Mouse (Mus musculus): ENCODE results near the gene Dbi.

The Dbi gene

DNA sequence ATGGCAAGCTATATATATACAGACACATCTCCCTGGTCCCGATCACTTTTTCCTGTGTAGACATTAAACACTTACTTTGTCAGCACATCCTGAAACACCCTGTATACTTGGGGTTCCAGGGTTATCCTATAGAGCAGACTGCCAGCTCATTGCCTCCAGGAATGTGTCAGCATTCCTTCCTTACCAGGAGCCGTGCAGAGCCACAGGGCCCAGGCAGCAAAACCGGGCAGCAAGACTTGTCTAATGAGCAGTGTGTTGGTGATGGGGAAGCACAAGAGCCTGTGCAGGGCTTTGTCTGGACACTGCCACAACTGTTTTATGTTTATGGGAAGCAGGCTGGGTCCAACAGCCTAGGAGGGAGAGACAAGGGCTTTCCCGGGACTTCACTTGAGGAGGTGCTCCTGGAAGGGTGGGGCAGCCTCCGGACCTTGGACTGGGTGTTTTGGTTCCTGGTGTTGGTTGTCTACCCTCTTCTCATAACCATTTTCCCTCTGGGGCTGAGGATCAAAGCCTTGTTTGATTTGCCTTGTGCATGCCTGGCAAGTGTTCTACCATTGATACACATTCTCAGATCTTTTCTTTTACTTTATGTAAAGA lies 36.9 kb downstream of the Dbi start:
- DNase-seq (ENCODE audit: low read depth, low spot score) = no peak

DNA sequence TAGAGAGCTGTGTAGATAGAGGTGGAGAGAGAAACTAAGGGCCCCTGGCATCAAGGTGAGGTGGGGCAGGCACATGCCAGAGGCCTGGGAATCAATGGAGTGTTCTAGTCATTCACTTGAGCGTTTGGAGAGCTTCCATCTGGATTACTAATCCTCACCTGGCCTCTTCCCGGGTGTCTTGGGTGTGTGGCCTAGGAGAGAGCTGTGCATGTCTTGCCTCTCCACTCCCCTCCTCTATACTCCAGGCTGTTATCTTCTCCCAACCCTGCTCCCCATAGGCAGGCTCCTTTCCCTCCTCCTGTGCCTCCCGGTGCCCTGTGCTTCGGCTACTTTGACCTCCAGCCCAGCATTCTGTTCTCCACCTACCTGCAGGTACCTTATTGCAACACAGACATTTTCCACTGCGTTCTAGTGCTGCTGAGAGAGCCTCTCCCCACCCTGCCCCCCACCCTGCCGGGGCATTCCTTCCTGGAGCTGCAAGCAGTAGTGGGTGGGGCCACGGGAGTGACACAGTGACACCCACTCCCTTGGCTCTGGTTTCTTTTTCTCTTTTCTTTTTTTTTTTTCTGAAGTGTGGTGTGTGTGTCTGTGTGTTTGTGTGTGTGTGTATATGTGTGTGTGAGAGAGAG lies 37.8 kb downstream of the Dbi start:
- no peak for DNase-seq (ENCODE audit: low read depth, low spot score)

DNA sequence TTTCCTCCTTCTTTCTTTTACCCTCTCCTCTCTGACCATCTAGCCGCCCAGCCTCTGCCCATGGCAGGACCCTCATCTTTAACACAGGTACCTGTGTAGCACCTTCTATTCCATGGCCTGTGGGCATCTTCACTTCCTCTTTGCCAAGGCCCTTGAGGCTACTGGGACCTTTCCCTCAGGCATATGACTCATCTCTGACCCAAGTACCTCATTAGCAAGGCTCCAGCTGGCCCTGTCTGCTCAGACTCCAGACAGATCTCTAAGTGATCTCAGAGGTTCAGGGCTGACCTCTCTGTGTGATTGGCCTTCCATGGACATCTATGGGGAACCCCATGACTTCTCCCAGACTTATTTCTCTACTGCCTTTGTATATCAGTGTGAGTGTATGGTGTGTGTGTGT lies 40.2 kb downstream of the Dbi start:
- DNase-seq (ENCODE audit: low read depth, low spot score) = no peak

DNA sequence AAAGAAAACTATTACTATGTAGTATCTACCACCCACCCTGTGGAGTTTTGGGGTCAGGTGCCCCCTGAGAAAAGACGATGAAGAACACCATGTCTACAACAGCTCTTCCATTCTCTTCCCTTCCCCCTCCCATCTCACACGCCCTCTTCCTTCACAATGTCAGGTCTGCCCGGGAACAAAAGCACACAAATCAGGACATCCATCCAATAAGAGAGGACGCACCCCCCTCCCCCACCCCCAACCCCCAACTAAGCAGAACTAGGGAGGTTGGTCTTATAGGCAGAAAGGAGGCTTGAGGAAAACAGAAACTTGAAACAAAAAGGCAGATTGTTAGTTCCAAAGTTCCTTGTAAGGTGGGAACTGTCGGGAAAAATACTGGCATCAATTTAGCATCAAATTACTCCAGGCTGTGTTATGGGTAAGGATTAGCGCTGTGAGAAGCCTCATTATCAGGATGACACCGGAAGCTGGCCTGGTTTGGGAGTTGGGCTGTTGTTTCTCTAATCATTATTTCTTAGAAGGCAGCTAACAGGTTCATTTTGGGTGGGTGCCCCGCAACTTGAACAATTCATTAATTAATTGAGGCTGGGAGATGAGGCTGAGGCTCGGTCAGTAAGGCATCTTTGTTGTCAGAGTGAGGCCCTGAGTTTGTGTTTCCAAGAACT lies 43.0 kb downstream of the Dbi start:
- DNase-seq (ENCODE audit: low read depth, low spot score) = no peak

DNA sequence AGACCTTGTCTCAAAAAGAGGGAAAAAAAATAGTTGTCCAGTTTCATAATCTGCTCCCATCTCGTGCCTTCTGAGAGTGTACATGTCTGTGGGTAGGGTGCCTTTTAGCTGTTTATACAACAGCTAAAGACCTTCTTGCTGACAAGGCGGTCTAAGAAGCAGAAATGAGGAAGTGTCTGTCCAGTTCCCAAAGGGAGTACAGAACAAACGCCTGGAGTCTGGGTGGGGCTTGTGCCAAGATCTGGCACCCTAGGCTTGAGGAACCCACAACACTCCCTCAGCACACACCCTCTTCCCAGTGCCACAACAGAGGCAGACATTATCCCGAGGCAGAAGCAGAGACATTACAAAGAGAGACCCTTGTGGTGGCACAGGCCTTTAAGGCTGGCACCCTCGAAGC lies 45.4 kb downstream of the Dbi start:
- DNase-seq (ENCODE audit: low read depth, low spot score) = peak; percentile 48

DNA sequence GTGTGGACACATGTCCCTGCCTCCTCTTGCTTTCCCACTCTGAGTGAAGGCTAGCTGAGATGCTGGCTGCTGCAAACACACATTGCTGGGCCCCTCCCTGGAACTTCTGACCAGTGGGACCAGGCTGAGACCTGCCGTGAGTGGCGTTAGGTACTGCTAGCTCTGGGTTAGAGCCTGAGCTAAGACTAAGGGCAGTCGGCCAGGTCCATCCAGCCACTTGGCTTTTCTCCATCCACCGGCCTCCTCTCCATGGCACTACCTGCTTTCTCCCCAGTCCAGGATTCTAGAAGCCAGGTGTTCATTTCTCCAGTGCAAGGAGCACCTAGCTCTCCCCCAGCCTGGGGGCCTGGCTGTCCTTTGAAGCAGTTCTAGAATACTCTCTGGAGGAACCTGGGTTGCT lies 45.9 kb downstream of the Dbi start:
- no peak for DNase-seq (ENCODE audit: low read depth, low spot score)

DNA sequence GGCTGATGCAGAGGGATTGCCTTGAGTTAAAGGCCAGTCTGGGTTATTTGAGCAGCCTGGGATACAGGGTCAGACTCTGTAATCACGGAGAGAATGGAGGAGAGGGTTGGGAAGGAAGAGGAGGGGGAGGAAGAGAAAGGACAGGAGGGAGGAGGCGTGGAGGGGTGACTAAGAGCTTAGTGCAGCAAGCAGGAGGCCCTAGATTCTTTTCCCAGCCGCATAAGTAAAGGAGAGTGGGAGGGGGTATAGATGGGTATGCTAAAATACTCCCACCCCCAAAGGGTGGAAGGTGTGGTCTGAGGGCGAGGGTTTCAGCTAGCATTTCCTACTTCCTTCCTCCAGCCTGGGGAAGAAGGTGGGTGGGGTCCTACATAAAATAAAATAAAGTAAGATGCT lies 46.6 kb downstream of the Dbi start:
- no peak for DNase-seq (ENCODE audit: low read depth, low spot score)

DNA sequence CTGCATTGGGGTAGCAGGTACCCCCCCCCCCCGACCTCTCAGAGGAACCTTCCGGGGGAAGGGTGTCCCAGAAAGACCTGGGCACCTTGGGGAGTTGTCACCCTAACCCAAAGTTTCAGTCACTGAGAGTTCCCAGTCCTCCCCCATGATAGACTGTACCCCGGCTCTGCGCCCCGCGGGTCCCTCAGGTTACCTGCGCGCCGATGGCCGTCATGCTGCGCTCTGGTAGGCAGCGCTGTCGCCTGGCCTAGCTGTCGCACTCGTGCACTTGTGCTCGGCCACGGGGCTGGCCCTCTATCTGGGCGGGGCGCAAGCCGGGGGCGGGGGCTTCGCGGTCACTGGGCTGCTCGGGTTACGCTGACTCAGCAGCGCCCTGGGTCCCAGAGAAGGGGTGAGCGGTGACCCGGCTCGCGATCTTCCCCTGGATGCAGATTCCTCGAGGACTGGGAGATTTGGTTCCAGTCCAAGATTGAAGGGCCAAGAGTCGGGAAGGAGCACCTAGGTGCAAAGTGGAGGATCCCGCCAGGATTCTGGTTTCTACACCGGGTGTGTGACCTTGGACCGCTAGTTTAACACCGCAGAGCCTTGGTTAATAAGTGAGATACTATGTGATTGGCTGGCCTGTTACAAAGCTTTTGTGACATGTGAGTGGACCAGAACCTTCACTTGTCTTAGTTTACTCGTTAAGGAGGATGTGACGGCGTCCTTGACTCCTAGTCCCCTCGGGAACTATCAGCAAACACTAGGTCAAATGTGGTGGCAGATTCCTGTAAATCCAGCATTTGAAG lies 47.2 kb downstream of the Dbi start, which contains the start of gene Tmem37:
TSS of gene Tmem37 (minus strand) at position 556 of the 788 bp plus-strand sequence.
- peak; percentile 54 for DNase-seq (ENCODE audit: low read depth, low spot score)

DNA sequence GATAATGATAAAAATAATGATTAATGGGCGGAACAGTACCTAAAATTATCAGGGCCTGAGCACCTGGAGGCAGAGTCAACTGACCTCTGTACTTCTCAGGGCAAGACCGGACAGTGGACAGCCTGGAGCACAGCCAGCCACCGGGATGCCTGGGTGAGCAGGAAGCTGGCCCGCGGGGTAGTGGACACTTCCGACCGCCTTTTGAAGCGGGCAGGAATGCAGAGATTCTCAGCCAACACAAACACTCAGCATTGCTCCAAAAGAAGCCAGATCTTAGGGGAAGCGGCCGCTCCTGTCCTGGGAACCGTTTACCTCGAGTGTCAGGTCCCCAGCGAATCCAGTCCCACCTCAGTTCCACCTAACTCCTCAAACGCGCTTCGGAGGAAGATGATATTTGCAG lies 48.0 kb downstream of the Dbi start:
- DNase-seq (ENCODE audit: low read depth, low spot score) = no peak

DNA sequence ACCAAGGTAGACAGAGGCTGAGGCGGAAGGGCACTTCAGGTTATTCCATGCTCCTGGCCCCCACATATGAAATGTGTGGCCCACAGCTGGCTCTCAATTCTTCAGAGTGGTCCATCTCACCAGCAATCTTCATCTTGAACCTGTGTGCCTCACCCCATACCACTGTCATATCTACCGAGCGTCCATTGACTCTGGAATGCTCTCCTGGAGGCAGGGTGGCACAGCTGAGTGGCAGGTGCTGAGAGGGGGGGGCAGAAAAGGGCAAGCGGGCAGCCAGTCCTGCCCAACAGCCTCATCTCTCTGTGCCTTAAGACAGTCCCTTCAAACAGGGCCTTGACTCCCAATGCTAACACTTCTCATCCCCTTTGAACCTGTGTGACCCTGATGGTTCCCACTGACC lies 49.7 kb downstream of the Dbi start:
- DNase-seq (ENCODE audit: low read depth, low spot score) = no peak

DNA sequence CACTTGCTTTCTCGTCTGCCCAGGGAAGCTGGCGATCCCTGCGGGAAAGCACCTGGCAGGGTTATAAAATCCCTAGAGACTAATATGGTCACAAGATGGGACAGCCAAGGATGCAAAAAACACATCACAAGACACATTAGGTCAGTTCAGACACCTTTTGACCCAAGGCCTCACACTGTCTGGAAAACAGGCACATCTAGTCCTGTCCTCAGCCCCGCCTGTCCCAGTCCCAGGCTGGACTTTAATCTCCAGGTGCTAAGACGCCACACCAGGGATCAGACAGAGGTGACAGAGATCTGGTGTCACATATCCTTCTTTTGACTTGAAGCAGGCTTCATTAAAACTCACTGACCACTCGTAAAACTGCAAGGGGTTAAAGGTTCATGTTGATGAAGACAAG lies 50.7 kb downstream of the Dbi start:
- no peak for DNase-seq (ENCODE audit: low read depth, low spot score)

DNA sequence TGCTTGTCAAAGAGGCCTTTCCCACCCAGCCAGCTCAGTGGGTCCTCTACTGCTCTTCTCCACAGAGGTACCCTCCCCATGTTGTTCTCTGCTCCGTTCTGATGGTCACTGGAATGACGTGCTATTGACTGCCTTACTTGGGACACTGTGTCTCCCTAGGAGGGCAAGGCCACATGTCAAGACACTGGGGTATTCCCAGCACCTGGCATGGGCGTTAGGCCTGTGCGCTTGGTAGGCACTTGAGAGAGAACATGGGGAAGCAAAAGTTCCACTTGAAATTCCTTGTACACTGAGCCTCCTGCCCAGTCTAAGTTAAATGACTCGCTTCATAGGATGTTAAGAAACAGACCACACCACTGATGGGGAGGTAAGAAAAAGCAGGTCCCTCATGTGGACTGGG lies 51.8 kb downstream of the Dbi start:
- no peak for DNase-seq (ENCODE audit: low read depth, low spot score)

DNA sequence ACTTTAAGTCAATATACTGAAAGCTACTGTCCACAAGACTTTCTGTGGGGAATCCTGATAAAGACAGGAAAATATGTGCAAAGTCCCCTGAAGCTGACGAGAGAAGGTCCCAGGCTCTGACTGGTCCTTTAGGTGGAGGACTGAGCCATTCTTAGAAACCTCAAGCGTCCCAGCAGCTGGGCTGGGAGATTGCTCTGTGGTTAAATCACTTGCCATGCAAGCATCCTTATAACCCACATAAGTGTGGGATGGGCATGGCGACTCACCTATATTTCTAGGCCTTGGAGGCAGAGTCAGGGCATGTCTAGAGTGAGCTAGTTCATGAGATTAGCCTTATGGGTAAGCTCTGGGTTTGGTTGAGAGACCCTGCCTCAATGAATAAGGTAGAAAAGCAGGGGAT lies 54.3 kb downstream of the Dbi start:
- DNase-seq (ENCODE audit: low read depth, low spot score) = no peak

DNA sequence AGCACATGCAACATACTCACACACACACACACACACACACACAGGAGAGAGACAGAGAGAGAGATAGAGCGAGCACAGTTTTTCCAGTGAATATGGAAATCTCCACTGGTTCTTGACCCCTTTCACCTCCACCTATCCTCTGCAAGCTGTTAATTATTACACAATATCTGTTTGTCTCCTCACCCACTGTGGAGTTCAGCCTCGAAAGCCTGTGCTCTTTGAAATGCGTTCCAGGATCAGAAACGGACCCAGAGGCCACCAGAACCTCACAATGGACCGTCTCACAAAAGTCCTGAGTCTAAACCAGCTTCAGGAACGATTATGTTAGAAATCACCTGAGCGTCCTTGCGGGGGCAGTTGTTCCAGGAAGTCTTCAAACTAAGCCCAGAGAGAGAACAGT lies 54.7 kb downstream of the Dbi start:
- DNase-seq (ENCODE audit: low read depth, low spot score) = no peak

DNA sequence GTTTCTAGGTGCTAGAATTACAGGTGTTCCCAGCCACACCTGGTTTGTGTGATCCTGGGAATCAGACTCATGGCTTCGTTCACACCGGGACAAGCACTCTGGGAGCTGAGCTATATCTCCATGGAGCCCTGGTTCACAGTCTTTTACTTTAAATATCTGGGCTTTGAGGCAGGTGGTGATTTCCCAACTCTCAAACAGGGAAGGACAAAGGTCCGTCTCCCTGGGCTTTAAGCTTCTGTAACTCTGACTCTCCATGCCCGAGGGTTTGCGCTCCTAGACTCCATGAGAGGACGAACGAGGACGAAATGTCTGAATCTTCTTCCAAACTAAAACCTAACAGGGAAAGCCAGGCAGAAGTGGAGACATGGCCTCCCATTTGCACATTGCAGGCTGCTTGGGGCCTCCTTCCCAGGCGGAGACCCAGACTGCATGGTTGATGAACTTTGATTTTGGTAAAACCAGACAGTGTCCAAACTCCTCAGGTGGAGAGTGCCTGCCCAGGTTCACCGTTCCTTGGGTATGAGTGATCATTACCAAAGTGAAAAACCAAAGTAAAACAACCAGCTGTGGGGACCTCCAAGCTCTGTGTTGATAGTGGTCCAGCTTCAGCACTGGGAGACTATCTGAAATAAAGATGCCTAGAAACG lies 56.7 kb downstream of the Dbi start:
- no peak for DNase-seq (ENCODE audit: low read depth, low spot score)
